Mouse (Mus musculus) inflammation-experienced regulatory T-cells, adult 6 months (primary cell): ENCODE measurements around the gene Grip2. TPM values are rescaled to one million over a fixed set of nuclear protein-coding genes. Genes with fewer than 3 reads are reported as not detected.
A peak's percentile ranks its signal among the peaks of the same experiment; 100 is the strongest.

ENCODE experiments used
- ATAC-seq: one replicate; pipeline ENCODE4 v1.8.0; 2017
- polyA plus RNA-seq, 3 experiments: library from polyadenylated mRNA; unstranded; fragments of 100-300 nt; shearing (Covaris generic); gene quantifications; one replicate each; pipeline ENCODE4 v1.2.1; 2017

Gene Grip2
- polyA plus RNA-seq, 3 experiments from 2014 or later: 0.06 to 0.41 (median 0.21) TPM

- no peak for ATAC-seq
These were observed 31.4 kb downstream of the Grip2 start for GRCm38 (mm10) chr6:91795640-91796039.

GRCm38 (mm10) chr6:91788311-91788798 lies 38.7 kb downstream of the Grip2 start:
- ATAC-seq: no peak

GRCm38 (mm10) chr6:91785018-91785417 lies 42.0 kb downstream of the Grip2 start:
- no peak for ATAC-seq

- no peak for ATAC-seq
These were observed 47.8 kb downstream of the Grip2 start for GRCm38 (mm10) chr6:91779206-91779605.

- no peak for ATAC-seq
These were observed 50.5 kb downstream of the Grip2 start for GRCm38 (mm10) chr6:91776543-91776942.

- ATAC-seq: no peak
These were observed 53.1 kb downstream of the Grip2 start for GRCm38 (mm10) chr6:91773951-91774350.

- ATAC-seq: no peak
These were observed 59.5 kb downstream of the Grip2 start for GRCm38 (mm10) chr6:91767550-91767949.

GRCm38 (mm10) chr6:91762051-91762742 lies 64.9 kb downstream of the Grip2 start:
- ATAC-seq: no peak

GRCm38 (mm10) chr6:91754845-91755244 lies 72.2 kb downstream of the Grip2 start:
- ATAC-seq: no peak

GRCm38 (mm10) chr6:91754098-91754497 lies 73.0 kb downstream of the Grip2 start:
- no peak for ATAC-seq

GRCm38 (mm10) chr6:91752884-91753283 lies 74.2 kb downstream of the Grip2 start:
- no peak for ATAC-seq

- ATAC-seq: no peak
These were observed 76.1 kb downstream of the Grip2 start for GRCm38 (mm10) chr6:91750976-91751375.

GRCm38 (mm10) chr6:91746776-91747175 lies 80.3 kb downstream of the Grip2 start:
- ATAC-seq: no peak

GRCm38 (mm10) chr6:91745947-91746582 lies 81.0 kb downstream of the Grip2 start:
- no peak for ATAC-seq

- ATAC-seq: no peak
These were observed 81.8 kb downstream of the Grip2 start for GRCm38 (mm10) chr6:91745246-91745645.

GRCm38 (mm10) chr6:91743886-91744285 lies 83.2 kb downstream of the Grip2 start:
- no peak for ATAC-seq

- no peak for ATAC-seq
These were observed 84.1 kb downstream of the Grip2 start for GRCm38 (mm10) chr6:91742995-91743394.

GRCm38 (mm10) chr6:91742466-91742865 lies 84.6 kb downstream of the Grip2 start:
- no peak for ATAC-seq

GRCm38 (mm10) chr6:91741046-91741445 lies 86.0 kb downstream of the Grip2 start:
- peak; percentile 54 for ATAC-seq

- no peak for ATAC-seq
These were observed 89.0 kb downstream of the Grip2 start for GRCm38 (mm10) chr6:91738058-91738457.

GRCm38 (mm10) chr6:91737451-91737850 lies 89.6 kb downstream of the Grip2 start:
- no peak for ATAC-seq

- no peak for ATAC-seq
These were observed 90.6 kb downstream of the Grip2 start for GRCm38 (mm10) chr6:91736471-91736870.

- no peak for ATAC-seq
These were observed 94.9 kb downstream of the Grip2 start for GRCm38 (mm10) chr6:91732138-91732537.

- no peak for ATAC-seq
These were observed 97.3 kb downstream of the Grip2 start for GRCm38 (mm10) chr6:91729677-91730127.
